Mouse (Mus musculus): ENCODE results near the gene Avp.

DNA sequence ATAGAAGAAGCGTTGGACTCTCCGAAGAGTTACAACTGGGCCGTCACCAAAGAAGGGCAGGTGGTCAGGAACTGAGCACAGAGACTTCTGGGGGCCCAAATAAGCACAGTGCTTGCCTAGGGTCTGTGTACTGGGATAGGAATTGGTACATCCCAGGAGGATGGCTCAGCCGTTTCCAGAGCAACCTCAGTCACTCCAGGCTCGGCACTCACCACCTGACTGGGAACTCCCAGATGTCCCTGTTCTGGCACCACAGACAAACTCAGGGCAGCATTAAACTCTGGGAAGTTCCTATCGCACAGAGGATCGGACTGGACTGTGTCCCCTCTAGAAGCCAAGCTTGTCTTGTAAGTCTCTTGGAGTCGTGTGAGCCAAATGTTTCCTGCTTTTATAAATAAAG lies 17.4 kb downstream of the Avp start:
- no peak for TF ChIP-seq POLR2A (IDR thresholded peaks at IDR 0.05; ENCODE audit: borderline replicate concordance, low read depth, low read length)
- no peak for TF ChIP-seq CTCF (IDR thresholded peaks at IDR 0.05; ENCODE audit: low read depth, low read length)
